Mouse (Mus musculus): ENCODE data around the gene Bicc1. TPM values are rescaled to one million over a fixed set of nuclear protein-coding genes. Genes with fewer than 3 reads are reported as not detected.
A peak's percentile ranks its signal among the peaks of the same experiment; 100 is the strongest.

Bicc1 gene
- polyA plus RNA-seq, 1 experiment: 4.2 TPM

- H3K27ac ChIP-seq (replicated peaks; ENCODE audit: low read depth, low read length): no peak overlapping the region
- H3K4me3 ChIP-seq (ENCODE audit: insufficient read depth, low read depth, low read length): no peak overlapping the region
Observed at GRCm38 (mm10) chr10:71025131-71025894, 134.2 kb downstream of the Bicc1 start.

GRCm38 (mm10) chr10:71024681-71025080 is 134.8 kb downstream of the Bicc1 start:
- Histone ChIP-seq H3K4me1 (ENCODE audit: control insufficient read depth, insufficient read depth, insufficient read length, low read length) (no peaks in the 10 kb centered on the region; the same call in 1 of the 2 replicates), H3K27ac (replicated peaks; ENCODE audit: low read depth, low read length) (no peak overlapping the region), H3K4me3 (ENCODE audit: insufficient read depth, low read depth, low read length) (no peak overlapping the region)

More at GRCm38 (mm10) chr10:71025131-71025894, 134.2 kb downstream of the Bicc1 start:
- H3K4me1 ChIP-seq (ENCODE audit: control insufficient read depth, insufficient read depth, insufficient read length, low read length): no peaks in the 10 kb centered on the region; the same call in 1 of the 2 replicates

GRCm38 (mm10) chr10:71023471-71023870 is 136.0 kb downstream of the Bicc1 start:
- no peak overlapping the region for H3K27ac ChIP-seq (replicated peaks; ENCODE audit: low read depth, low read length)
- H3K4me1 ChIP-seq (ENCODE audit: control insufficient read depth, insufficient read depth, insufficient read length, low read length): no peaks in the 10 kb centered on the region
- H3K4me3 ChIP-seq (ENCODE audit: insufficient read depth, low read depth, low read length): no peak overlapping the region

GRCm38 (mm10) chr10:71020459-71020858 is 139.0 kb downstream of the Bicc1 start:
- no peak overlapping the region for H3K27ac ChIP-seq (replicated peaks; ENCODE audit: low read depth, low read length)
- H3K4me1 ChIP-seq (ENCODE audit: control insufficient read depth, insufficient read depth, insufficient read length, low read length): no peaks in the 10 kb centered on the region
- no peak overlapping the region for H3K4me3 ChIP-seq (ENCODE audit: insufficient read depth, low read depth, low read length)

- Histone ChIP-seq H3K4me3 (ENCODE audit: insufficient read depth, low read depth, low read length) (no peak overlapping the region), H3K4me1 (ENCODE audit: control insufficient read depth, insufficient read depth, insufficient read length, low read length) (no peaks in the 10 kb centered on the region), H3K27ac (replicated peaks; ENCODE audit: low read depth, low read length) (no peak overlapping the region)
Observed at GRCm38 (mm10) chr10:71019836-71020235, 139.7 kb downstream of the Bicc1 start.

GRCm38 (mm10) chr10:71009771-71010496 is 149.6 kb downstream of the Bicc1 start:
- H3K4me1 ChIP-seq (ENCODE audit: control insufficient read depth, insufficient read depth, insufficient read length, low read length): peaks cover 6% of the 10 kb centered on the region; the same call in 1 of the 2 replicates
- H3K4me3 ChIP-seq (ENCODE audit: insufficient read depth, low read depth, low read length): no peak overlapping the region
- H3K27ac ChIP-seq (replicated peaks; ENCODE audit: low read depth, low read length): no peak overlapping the region

- peak overlapping the region; percentile 11; the same call in 1 of the 2 replicates for H3K27ac ChIP-seq (replicated peaks; ENCODE audit: low read depth, low read length)
- H3K4me3 ChIP-seq (ENCODE audit: insufficient read depth, low read depth, low read length): no peak overlapping the region
- peaks cover 6% of the 10 kb centered on the region; the same call in 1 of the 2 replicates for H3K4me1 ChIP-seq (ENCODE audit: control insufficient read depth, insufficient read depth, insufficient read length, low read length)
Observed at GRCm38 (mm10) chr10:71008721-71009120, 150.8 kb downstream of the Bicc1 start.

- Histone ChIP-seq H3K4me1 (ENCODE audit: control insufficient read depth, insufficient read depth, insufficient read length, low read length) (peaks cover 6% of the 10 kb centered on the region; the same call in 1 of the 2 replicates), H3K27ac (replicated peaks; ENCODE audit: low read depth, low read length) (peak overlapping the region; percentile 11; the same call in 1 of the 2 replicates), H3K4me3 (ENCODE audit: insufficient read depth, low read depth, low read length) (no peak overlapping the region)
Observed at GRCm38 (mm10) chr10:71007956-71008355, 151.5 kb downstream of the Bicc1 start.

GRCm38 (mm10) chr10:71007516-71007915 is 152.0 kb downstream of the Bicc1 start:
- H3K27ac ChIP-seq (replicated peaks; ENCODE audit: low read depth, low read length): no peak overlapping the region

GRCm38 (mm10) chr10:71007001-71007400 is 152.5 kb downstream of the Bicc1 start:
- Histone ChIP-seq H3K4me3 (ENCODE audit: insufficient read depth, low read depth, low read length) (no peak overlapping the region), H3K27ac (replicated peaks; ENCODE audit: low read depth, low read length) (no peak overlapping the region), H3K4me1 (ENCODE audit: control insufficient read depth, insufficient read depth, insufficient read length, low read length) (peaks cover 6% of the 10 kb centered on the region; the same call in 1 of the 2 replicates)

More at GRCm38 (mm10) chr10:71007516-71007915, 152.0 kb downstream of the Bicc1 start:
- peaks cover 6% of the 10 kb centered on the region; the same call in 1 of the 2 replicates for H3K4me1 ChIP-seq (ENCODE audit: control insufficient read depth, insufficient read depth, insufficient read length, low read length)
- H3K4me3 ChIP-seq (ENCODE audit: insufficient read depth, low read depth, low read length): no peak overlapping the region

- no peak overlapping the region for H3K4me3 ChIP-seq (ENCODE audit: insufficient read depth, low read depth, low read length)
- no peaks in the 10 kb centered on the region for H3K4me1 ChIP-seq (ENCODE audit: control insufficient read depth, insufficient read depth, insufficient read length, low read length)
- H3K27ac ChIP-seq (replicated peaks; ENCODE audit: low read depth, low read length): no peak overlapping the region
Observed at GRCm38 (mm10) chr10:71002871-71003270, 156.6 kb downstream of the Bicc1 start.

GRCm38 (mm10) chr10:71002186-71002585 is 157.3 kb downstream of the Bicc1 start:
- Histone ChIP-seq H3K27ac (replicated peaks; ENCODE audit: low read depth, low read length) (no peak overlapping the region), H3K4me3 (ENCODE audit: insufficient read depth, low read depth, low read length) (no peak overlapping the region), H3K4me1 (ENCODE audit: control insufficient read depth, insufficient read depth, insufficient read length, low read length) (no peaks in the 10 kb centered on the region)

GRCm38 (mm10) chr10:70998136-70998535 is 161.4 kb downstream of the Bicc1 start:
- H3K4me1 ChIP-seq (ENCODE audit: control insufficient read depth, insufficient read depth, insufficient read length, low read length): no peaks in the 10 kb centered on the region
- H3K4me3 ChIP-seq (ENCODE audit: insufficient read depth, low read depth, low read length): no peak overlapping the region
- H3K27ac ChIP-seq (replicated peaks; ENCODE audit: low read depth, low read length): no peak overlapping the region

GRCm38 (mm10) chr10:70996051-70996450 is 163.4 kb downstream of the Bicc1 start:
- no peak overlapping the region for H3K4me3 ChIP-seq (ENCODE audit: insufficient read depth, low read depth, low read length)
- no peak overlapping the region for H3K27ac ChIP-seq (replicated peaks; ENCODE audit: low read depth, low read length)
- no peaks in the 10 kb centered on the region for H3K4me1 ChIP-seq (ENCODE audit: control insufficient read depth, insufficient read depth, insufficient read length, low read length)

GRCm38 (mm10) chr10:70994135-70994497 is 165.4 kb downstream of the Bicc1 start:
- H3K4me3 ChIP-seq (ENCODE audit: insufficient read depth, low read depth, low read length): no peak overlapping the region
- H3K4me1 ChIP-seq (ENCODE audit: control insufficient read depth, insufficient read depth, insufficient read length, low read length): no peaks in the 10 kb centered on the region
- no peak overlapping the region for H3K27ac ChIP-seq (replicated peaks; ENCODE audit: low read depth, low read length)

Data from brown adipose tissue, adult 24 weeks (tissue).